Mouse (Mus musculus): ENCODE data around the gene Anxa7.

The Anxa7 gene

DNA sequence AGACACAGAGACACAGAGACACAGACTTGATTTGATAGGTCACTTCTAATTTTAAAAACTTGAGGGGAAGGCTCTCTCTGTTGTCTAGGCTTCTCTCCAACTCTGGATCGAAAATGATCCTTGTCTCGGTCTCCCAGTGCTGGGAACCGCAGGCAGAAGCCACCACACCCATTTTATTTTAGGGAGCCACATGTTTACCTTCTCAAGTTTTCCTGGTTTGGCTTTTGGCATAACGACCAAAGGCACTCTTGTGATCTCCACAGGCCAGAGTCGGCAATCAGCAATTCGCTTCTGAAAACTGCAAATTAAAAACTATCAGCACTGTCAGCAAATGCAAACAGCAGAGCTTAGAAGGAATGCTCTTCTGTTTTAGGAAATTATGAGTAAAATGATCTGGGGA, 48.2 kb downstream of the Anxa7 start:
- no peak for DNase-seq

DNA sequence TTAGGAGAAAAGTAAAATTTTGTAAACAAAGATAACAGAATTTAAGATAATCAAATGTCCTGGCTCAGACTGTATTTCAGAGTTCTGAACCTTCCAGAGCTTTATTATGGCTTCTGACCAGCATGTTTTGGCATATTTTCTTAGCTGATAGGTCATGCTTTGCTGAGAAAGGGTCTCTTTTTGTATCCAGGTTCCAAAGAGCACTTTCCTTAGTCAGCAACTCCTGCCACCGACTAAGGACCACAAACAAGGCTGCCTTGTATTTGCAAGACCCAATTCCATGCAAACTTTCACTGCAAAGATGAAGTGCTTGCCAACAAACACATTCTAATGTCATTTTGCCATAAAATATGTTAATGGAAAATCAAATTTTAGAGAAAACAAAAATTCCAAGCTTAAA, 50.1 kb downstream of the Anxa7 start:
- DNase-seq, result no peak

DNA sequence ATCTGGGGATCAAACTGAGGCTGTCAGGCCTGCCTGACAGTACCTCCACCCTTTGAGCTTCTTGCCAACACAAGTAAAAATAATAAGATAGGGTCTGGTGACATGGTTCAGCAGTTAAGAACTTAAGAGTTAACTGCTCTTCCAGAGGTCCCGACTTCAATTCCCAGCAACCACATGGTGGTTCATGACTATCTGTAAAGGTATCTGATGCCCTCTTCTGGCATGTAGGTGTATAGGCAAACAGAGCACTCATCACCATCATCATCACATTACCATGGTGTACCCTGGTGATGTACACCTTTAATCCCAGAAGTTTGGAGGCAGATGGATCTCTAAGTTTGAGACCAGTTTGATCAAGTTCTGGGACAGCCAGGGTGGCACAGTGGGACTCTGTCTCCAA, 51.3 kb downstream of the Anxa7 start:
- no peak for DNase-seq

DNA sequence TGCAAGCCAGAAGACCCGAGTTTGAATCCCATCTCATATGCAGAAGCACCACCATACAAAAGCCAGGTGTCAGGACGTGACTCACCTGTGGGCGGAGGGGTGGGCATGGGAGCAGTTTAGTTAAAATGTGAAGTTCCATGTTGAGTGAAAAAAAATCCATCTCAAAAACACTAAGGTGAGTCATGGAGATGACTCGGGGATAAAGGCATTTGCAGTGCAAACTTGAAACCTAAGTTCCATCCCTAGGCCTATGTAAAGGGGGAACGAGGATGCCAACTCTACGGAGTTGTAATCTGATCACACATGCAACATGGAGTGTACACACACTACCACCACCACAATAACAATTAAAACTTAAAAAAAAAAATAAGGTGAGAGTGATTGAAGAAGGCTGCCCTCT, 56.9 kb downstream of the Anxa7 start:
- DNase-seq, result no peak

DNA sequence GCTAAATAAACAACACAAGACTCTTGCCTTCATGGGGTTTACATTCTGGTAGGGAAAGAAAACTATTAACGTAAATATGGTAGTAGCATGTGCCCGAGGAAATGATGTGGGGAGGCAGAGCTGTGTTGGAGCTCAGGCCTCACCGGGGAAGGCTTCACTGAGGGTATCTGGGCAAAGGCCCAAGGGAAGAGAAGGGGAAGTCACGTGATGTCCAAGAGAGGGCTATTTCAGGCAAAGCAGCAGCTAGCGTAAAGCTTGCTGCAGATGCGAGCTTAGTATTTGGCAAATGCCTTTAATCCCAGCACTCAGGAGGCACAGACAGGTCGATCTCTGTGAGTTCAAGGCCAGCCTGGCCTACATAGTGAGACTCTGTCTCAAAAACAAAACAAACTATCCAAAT, 57.7 kb downstream of the Anxa7 start:
- DNase-seq, result no peak

All from thymus, postnatal 25 days (tissue).